In genomic region chr15:31334829-31335228, GRCm38 (mm10) we compare ENCODE assay signal across 22 mouse cellular contexts. TPM values are rescaled to one million over a fixed set of nuclear protein-coding genes. Genes with fewer than 3 reads are reported as not detected.
DNase-seq lines count a peak whose midpoint lies in the region; ATAC-seq and TF ChIP-seq lines count a peak whose summit lies in the region.
"Had no signal": no experiment of that assay in that cellular context is flagged by ENCODE, and none has a peak within 500 bp of the region (broad histone marks: within the 10 kb centered on the region; RNA-seq: fewer than 3 reads in every experiment).

No protein-coding gene starts in this region.

- H3K4me1 ChIP-seq in CH12.LX (ENCODE audit: control insufficient read depth in 1 of 2, insufficient read depth in 2 of 2), result peaks cover 51 to 96% of the 10 kb centered on the region in 2 experiments
- no peaks in the 10 kb centered on the region for H3K4me1 ChIP-seq in forebrain, postnatal 0 days (ENCODE audit: insufficient read depth)

- H3K4me3 ChIP-seq in layer of hippocampus, adult 2 months, result no peak overlapping the region
- no peak overlapping the region for H3K4me3 ChIP-seq in CH12.LX (replicated peaks in 1 of 3; ENCODE audit: low read depth in 2 of 3, low read length in 2 of 3, poor library complexity in 1 of 3)
- H3K4me3 ChIP-seq in forebrain, postnatal 0 days (ENCODE audit: low read depth, low read length), result no peak overlapping the region

- peaks cover 9% of the 10 kb centered on the region for H3K9me3 ChIP-seq in CH12.LX (replicated peaks; ENCODE audit: low read length)
- H3K9me3 ChIP-seq in forebrain, postnatal 0 days (ENCODE audit: low read length), result no peaks in the 10 kb centered on the region
- H3K9me3 ChIP-seq: G1E had no signal

- TF ChIP-seq POLR2A in CH12.LX (IDR thresholded peaks at IDR 0.05; ENCODE audit: low read depth, low read length), result no peak

- dilution Hi-C loops in CH12.LX (cut with MboI; ENCODE audit: extremely low pct_ligation_motif_present, extremely low pct_unique_long_range_greater_than_20kb, low sequenced_read_pairs), result no loop called here

- H3K36me3 ChIP-seq in CH12.LX (replicated peaks in 1 of 2; ENCODE audit: control insufficient read depth in 1 of 2, insufficient read depth in 1 of 2, low read length in 1 of 2), result peaks cover 5 to 56% of the 10 kb centered on the region in 2 experiments
- H3K36me3 ChIP-seq in splenic B cell, adult 2 months (ENCODE audit: control insufficient read depth, insufficient read depth, low read length, poor library complexity, severe bottlenecking), result no peaks in the 10 kb centered on the region
- H3K36me3 ChIP-seq in forebrain, postnatal 0 days (ENCODE audit: insufficient read depth), result no peaks in the 10 kb centered on the region
- H3K36me3 ChIP-seq: G1E had no signal

- TF ChIP-seq EP300 in CH12.LX (IDR thresholded peaks at IDR 0.05; ENCODE audit: low read length), result 0 out of 2 replicates have a peak, but pooled peaks have one; percentile 27

- 84% methylated on average over 5 of the region's 5 CpGs for WGBS in forebrain, postnatal 0 days

- H3K79me2 ChIP-seq in CH12.LX (replicated peaks; ENCODE audit: control insufficient read depth, extremely low read depth, insufficient read depth, poor library complexity, severe bottlenecking), result peaks cover 81% of the 10 kb centered on the region

- H3K27ac ChIP-seq in layer of hippocampus, adult 2 months, result peak overlapping the region; percentile 96; the same call in 1 of the 2 replicates
- H3K27ac ChIP-seq in CH12.LX (ENCODE audit: insufficient read depth, low read depth), result peak overlapping the region; percentile 99
- H3K27ac ChIP-seq in forebrain, postnatal 0 days (ENCODE audit: low read depth, low read length), result no peak overlapping the region

- TF ChIP-seq RAD21 in CH12.LX (IDR thresholded peaks at IDR 0.05; ENCODE audit: low read depth, low read length), result no peak

- TF ChIP-seq CTCF in layer of hippocampus, adult 2 months (conservative IDR thresholded peaks at IDR 0.05), result no peak
- no peak for TF ChIP-seq CTCF in CH12.LX (conservative IDR thresholded peaks at IDR 0.05 in 1 of 2, IDR thresholded peaks at IDR 0.05 in 1 of 2; ENCODE audit: low read depth in 2 of 2, low read length in 2 of 2)
- no peak for TF ChIP-seq CTCF in forebrain, postnatal 0 days (IDR thresholded peaks at IDR 0.05; ENCODE audit: low read depth)

- intact Hi-C loops in gastrocnemius, postnatal 14 days (cut with DNase I; ENCODE audit: low total_unique reads), result no loop called here

- no peak overlapping the region for H3K9ac ChIP-seq in CH12.LX (ENCODE audit: insufficient read depth, low read depth)
- no peak overlapping the region for H3K9ac ChIP-seq in forebrain, postnatal 0 days

- no peak overlapping the region for H3K4me2 ChIP-seq in CH12.LX (ENCODE audit: insufficient read depth, low read depth, poor library complexity, severe bottlenecking)
- H3K4me2 ChIP-seq in forebrain, postnatal 0 days (ENCODE audit: low read depth), result no peak overlapping the region

- DNase-seq in layer of hippocampus, adult 2 months (ENCODE audit: low spot score in 2 of 2), result no peak
- no peak for DNase-seq in layer of hippocampus, adult 9-11 months
- peak; percentile 48 for DNase-seq in CH12.LX (ENCODE audit: extremely low read depth)
- peak; percentile 15 for DNase-seq in Muller cell, postnatal 12 days (ENCODE audit: inconsistent ontology term)
- DNase-seq in splenic B cell, adult 2 months (ENCODE audit: low read depth, low spot score), result peak; percentile 72
- no peak for DNase-seq in forebrain, postnatal 0 days
- DNase-seq in embryo, embryonic 9.5 days (ENCODE audit: extremely low spot score), result no peak
- DNase-seq in gastrocnemius, postnatal 14 days, result no peak
- DNase-seq: adrenal gland, adult 2 months; adrenal gland, adult 8-10 months; adrenal gland, postnatal 10 days; adrenal gland, postnatal 14 days; adrenal gland, postnatal 25 days; adrenal gland, postnatal 36 days; cerebellum, adult 11 months; cerebellum, adult 11-12 months; cerebellum, adult 18-20 months; cerebellum, adult 2 months had no signal

- no peaks in the 10 kb centered on the region for H3K27me3 ChIP-seq in CH12.LX (replicated peaks)
- no peaks in the 10 kb centered on the region for H3K27me3 ChIP-seq in splenic B cell, adult 2 months (ENCODE audit: control insufficient read depth, insufficient read depth, low read length, poor library complexity, severe bottlenecking)
- H3K27me3 ChIP-seq in forebrain, postnatal 0 days (ENCODE audit: insufficient read depth, low read length), result no peaks in the 10 kb centered on the region
- H3K27me3 ChIP-seq: Patski had no signal

- no peak for ATAC-seq in forebrain, postnatal 0 days
- ATAC-seq: activated CD4-positive, CD25-positive, alpha-beta regulatory T cell, adult 4 months; CD4-positive, CD25-positive, alpha-beta regulatory T cell, adult 4 months; Patski had no signal

- in situ Hi-C loops in CH12.LX (cut with MboI; ENCODE audit: low pct_ligation_motif_present, low pct_unique_long_range_greater_than_20kb, low sequenced_read_pairs), result no loop called here

TF ChIP-seq in CH12.LX, 34 proteins besides CTCF, POLR2A, EP300 and RAD21:
- 0 out of 2 replicates have a peak, but pooled peaks have one; percentile 60 for TF ChIP-seq TBP (conservative IDR thresholded peaks at IDR 0.05; ENCODE audit: low read depth, low read length)
- peak; percentile 75; the same call in 1 of the 2 replicates for TF ChIP-seq MEF2A (IDR thresholded peaks at IDR 0.05; ENCODE audit: borderline replicate concordance, low read depth, low read length)
- no peak for TF ChIP-seq USF1 (IDR thresholded peaks at IDR 0.05; ENCODE audit: low read depth, low read length)
- TF ChIP-seq USF2 (conservative IDR thresholded peaks at IDR 0.05; ENCODE audit: low read depth, low read length), result no peak
- peak; percentile 39; the same call in 1 of the 2 replicates for TF ChIP-seq ETS1 (conservative IDR thresholded peaks at IDR 0.05; ENCODE audit: low read depth, low read length)
- peak; percentile 83 for TF ChIP-seq JUN (IDR thresholded peaks at IDR 0.05; ENCODE audit: insufficient read depth, low read depth, low read length)
- TF ChIP-seq MAFK (IDR thresholded peaks at IDR 0.05; ENCODE audit: insufficient replicate concordance, low read length), result no peak
- no peak for TF ChIP-seq MYC (IDR thresholded peaks at IDR 0.05; ENCODE audit: low read depth, low read length)

RNA-seq across cellular contexts. Expression of gene Ankrd33b, which starts 32.7 kb away (rescaled TPM):
- 10 to 100 TPM; 58.7 to 59.4 TPM for total RNA-seq in layer of hippocampus, adult 2 months (2021)
- total RNA-seq in CH12.LX (2012; rRNA removed), result 38.1 and 50.0 TPM in 2 replicates
- total RNA-seq in CH12.LX (2014; rRNA removed), result 69.1 and 69.6 TPM in 2 replicates
- polyA plus RNA-seq in CH12.LX (2012; ENCODE audit: insufficient read length, low read depth), result 55.3 and 60.3 TPM in 2 replicates
- 1.3 TPM in 2 replicates for total RNA-seq in forebrain, postnatal 0 days (2014; rRNA removed)
- 1.1 and 1.2 TPM in 2 replicates for polyA plus RNA-seq in forebrain, postnatal 0 days (2015; fragmentation: Nextera tagmentation; extraction: Ambion mirVana)
- 1 to 10 TPM; 5.3 to 6.3 TPM for total RNA-seq in gastrocnemius, postnatal 14 days (2021)
- polyA plus RNA-seq: CD4-positive, CD25-positive, alpha-beta regulatory T cell, adult 4 months; G1E had no signal

Comparison
In these comparisons a context has a peak if more than half of its experiments do, and no peak if none do; other contexts are left out.
1. DNase-seq: peak in CH12.LX (single experiment), Muller cell, postnatal 12 days (single experiment) and splenic B cell, adult 2 months (single experiment); none in layer of hippocampus, adult 2 months (0 of 2), layer of hippocampus, adult 9-11 months (single experiment), forebrain, postnatal 0 days (single experiment), embryo, embryonic 9.5 days (single experiment) and gastrocnemius, postnatal 14 days (single experiment).
2. RNA of gene Ankrd33b, which starts 32.7 kb away (total RNA-seq): 38.1 to 69.6 TPM in CH12.LX and 58.7 to 59.4 TPM in layer of hippocampus, adult 2 months; 5.3 to 6.3 TPM in gastrocnemius, postnatal 14 days and 1.3 TPM in forebrain, postnatal 0 days; every median in the first group is over 4 times any median in the second.